Mouse (Mus musculus) embryonic fibroblast, embryonic 13.5 days (primary cell): ENCODE measurements at regions not wholly inside any gene's neighbourhood (a gene's known extent, or its start where the extent isn't known, plus 50 kb on each side); places are given as distances from the start of the nearest gene placed in this dataset.

Source experiments
- H3K27ac ChIP-seq: 2 replicates; pipeline ENCODE4 v1.5.1; 2012; ENCODE audit warnings: low read length, control low read depth, inconsistent platforms; ENCODE audit not compliant: insufficient read depth
- H3K4me1 ChIP-seq: 2 replicates; pipeline ENCODE4 v1.6.1; 2011; ENCODE audit warnings: low read length; ENCODE audit not compliant: control insufficient read depth, insufficient read depth
- H3K4me3 ChIP-seq: 2 replicates; pipeline ENCODE4 v1.5.1; 2011; ENCODE audit warnings: mild to moderate bottlenecking, control low read depth, low read length; ENCODE audit not compliant: insufficient read depth
- CTCF ChIP-seq: IDR thresholded peaks from 2 replicates; pipeline ENCODE4 v1.5.1; 2011; ENCODE audit warnings: mild to moderate bottlenecking, control low read depth, low read length, moderate library complexity, borderline replicate concordance; ENCODE audit not compliant: insufficient read depth
- POLR2A ChIP-seq: IDR thresholded peaks from 2 replicates; pipeline ENCODE4 v1.6.1; 2011; ENCODE audit warnings: low read depth, mild to moderate bottlenecking, control low read depth, low read length, moderate library complexity

DNA sequence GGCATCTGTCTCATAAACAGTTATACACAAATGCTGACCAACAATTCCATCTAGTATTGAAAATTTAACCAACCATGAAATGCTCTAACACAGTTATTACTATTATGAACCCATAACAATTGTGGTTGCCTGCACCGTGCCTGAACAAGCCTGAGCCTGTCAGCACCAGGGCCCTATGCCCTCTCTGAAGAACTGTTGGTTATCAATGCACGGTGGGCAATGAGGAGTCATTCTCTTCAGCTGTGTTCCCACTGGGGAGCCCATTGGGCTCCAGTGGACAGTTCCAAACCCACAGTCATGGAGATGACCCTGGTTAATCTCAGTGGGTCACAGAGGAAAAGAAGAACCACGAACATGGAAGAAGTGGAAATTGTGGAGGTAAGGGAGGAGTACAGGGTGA is 126.5 kb upstream of the Nr5a2 start:
- Histone ChIP-seq H3K4me3 (no peak overlapping the region), H3K27ac (no peak overlapping the region), H3K4me1 (no peaks in the 10 kb centered on the region)
- TF ChIP-seq POLR2A (no peak), CTCF (no peak)

DNA sequence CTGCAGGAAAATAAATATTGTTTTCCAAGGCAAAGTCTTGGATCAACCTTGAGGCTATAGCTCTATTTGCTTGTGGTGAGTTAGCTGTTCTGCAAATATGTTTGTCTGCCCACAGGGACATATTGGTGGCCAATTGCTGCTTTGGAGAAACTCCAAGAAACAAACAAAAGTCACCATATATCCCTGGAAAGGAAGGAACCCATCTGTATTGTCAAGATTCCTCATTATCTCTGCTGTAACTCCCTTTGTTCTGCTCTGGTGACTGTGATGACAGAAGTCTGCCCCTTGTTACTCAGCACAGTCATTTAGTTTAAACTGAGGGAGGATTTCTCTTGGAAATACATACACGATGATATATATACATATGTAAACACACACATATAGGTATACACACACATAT is 123.3 kb upstream of the Nr5a2 start:
- TF ChIP-seq POLR2A (no peak), CTCF (no peak)
- H3K27ac ChIP-seq: no peak overlapping the region

DNA sequence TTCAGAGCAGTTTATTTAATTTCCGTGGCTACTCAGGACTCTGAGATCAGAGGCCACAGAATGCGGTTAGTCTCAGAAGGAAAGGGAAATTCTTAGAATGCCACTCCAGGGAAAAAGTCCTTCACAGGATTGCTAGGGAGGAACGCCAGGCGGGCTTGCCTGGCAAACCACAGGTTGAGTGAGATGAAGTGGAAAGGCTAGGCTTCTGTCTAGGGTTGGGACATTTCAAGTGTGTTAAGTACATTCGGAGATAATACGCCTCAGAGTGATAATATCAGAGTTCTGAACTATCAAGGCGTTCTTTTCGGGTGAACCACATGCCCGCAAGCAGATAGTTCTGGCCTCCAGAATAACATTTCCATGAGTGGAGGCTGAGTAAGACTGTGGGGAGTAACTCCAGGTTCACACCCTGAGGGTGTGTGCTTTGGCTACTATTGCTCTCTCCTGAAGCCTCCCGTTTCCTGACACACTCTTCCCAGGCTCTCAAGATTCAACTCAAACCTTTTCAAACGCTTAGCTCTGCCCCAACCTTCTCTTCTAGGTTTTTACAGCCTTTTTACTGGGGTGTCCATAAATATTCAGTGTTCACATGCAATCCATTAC is 119.3 kb upstream of the Nr5a2 start:
- TF ChIP-seq CTCF (no peak), POLR2A (no peak)
- Histone ChIP-seq H3K27ac (0 out of 2 replicates have a peak overlapping the region, but pooled peaks have one; percentile 4), H3K4me3 (no peak overlapping the region), H3K4me1 (peaks cover 2% of the 10 kb centered on the region; the same call in 1 of the 2 replicates)

More for the DNA sequence above, 123.3 kb upstream of the Nr5a2 start:
- H3K4me1 ChIP-seq: peaks cover 2% of the 10 kb centered on the region; the same call in 1 of the 2 replicates
- H3K4me3 ChIP-seq: no peak overlapping the region

DNA sequence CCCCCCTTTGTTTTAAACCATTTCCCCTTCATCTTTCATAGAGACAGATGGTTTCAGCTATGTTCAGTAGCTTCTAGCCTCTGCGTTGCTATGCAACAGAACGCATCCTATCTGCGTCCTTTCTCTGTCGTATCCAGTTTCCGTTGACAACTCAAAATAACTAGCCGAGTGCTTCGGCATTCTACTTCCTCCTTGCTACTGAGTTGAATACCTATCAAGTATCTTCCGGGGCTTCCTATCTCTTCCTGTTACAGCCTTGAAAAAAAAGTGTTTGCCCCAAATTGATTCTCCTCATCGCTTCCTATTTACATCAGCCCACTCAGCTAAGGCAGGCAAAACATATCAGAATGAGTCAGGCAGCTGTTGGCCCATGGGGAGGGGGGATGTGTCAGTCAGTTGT is 114.5 kb upstream of the Nr5a2 start:
- no peak overlapping the region for H3K27ac ChIP-seq
- peaks cover 2% of the 10 kb centered on the region; the same call in 1 of the 2 replicates for H3K4me1 ChIP-seq
- TF ChIP-seq POLR2A (no peak), CTCF (no peak)
- no peak overlapping the region for H3K4me3 ChIP-seq

DNA sequence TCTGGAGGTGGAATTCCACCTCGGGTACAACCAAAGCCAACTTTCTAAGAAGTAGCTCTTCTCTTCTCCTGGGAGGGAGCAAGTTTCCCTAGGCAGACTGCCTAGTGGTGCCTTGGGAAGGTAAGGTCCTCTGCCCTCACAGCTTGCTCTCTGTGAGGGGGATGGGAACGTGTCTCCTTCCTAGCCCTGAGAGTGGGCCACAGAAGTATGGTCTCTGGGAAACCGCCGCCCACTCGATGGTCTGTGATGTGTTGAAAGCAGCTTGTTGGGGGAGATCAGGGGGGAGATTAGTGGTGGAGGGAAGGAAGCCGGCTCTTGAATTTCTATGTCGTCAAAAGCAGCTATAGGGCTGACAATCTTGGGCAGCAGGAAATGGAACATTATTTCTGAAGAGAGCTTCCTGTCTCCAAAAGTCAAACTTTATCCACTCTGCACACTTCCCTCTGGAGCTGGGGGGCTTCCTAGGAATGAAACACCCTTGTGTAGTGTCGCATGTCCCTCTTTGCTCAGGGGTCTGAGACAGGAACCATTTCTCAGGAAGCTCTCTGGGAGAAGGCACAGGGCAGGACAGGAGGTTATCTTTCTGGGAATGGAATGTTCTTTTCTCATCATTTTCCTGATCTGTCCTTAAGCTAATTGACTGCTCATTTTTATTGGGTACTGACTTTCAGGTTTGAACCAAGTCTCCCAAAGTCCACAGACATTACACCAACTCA is 113.8 kb upstream of the Nr5a2 start:
- H3K4me3 ChIP-seq: no peak overlapping the region
- TF ChIP-seq POLR2A: no peak
- TF ChIP-seq CTCF: no peak
- H3K27ac ChIP-seq: no peak overlapping the region
- H3K4me1 ChIP-seq: peaks cover 1% of the 10 kb centered on the region; the same call in 1 of the 2 replicates

DNA sequence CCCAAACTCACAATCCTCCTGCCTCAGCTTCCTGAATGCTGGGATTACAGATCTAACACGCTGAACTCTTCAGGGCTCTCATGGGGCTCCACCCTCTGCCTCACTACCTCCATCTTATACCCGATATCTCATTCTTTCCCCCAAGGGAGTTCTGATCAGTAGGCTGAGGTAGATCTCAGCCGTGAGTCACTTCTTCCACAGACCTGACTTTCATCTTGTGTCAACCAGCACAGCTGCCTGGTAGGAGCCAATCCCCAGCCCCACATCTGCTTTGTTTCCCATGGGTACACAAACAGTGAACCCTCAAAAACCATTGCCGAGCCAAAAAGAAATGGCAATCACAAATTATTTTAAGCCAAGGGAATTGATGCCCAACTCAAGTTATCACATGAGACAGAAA is 100.7 kb upstream of the Nr5a2 start:
- Histone ChIP-seq H3K4me1 (no peaks in the 10 kb centered on the region), H3K4me3 (no peak overlapping the region), H3K27ac (no peak overlapping the region)
- no peak for TF ChIP-seq POLR2A
- TF ChIP-seq CTCF: no peak

DNA sequence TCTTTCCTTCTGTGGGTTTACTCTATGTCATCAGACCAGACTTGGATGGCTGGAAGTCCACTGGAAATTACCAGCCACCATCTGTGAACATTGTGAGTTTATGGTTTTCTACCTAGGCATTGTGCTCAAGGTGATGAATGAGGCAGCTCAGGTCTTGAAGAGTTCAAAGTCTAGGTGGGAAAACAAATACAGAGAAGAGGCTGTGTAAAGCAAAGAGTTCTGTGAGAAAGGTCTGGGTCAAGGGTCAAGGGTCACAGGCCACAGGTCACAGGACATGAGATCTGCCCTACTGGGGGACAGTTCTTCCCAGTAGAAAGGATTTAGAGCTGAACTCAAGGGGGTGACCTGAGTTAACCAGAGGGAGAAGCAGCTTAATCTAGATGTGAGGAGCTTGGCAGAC is 92.9 kb upstream of the Nr5a2 start:
- Histone ChIP-seq H3K4me3 (no peak overlapping the region), H3K27ac (no peak overlapping the region), H3K4me1 (no peaks in the 10 kb centered on the region)
- TF ChIP-seq CTCF: no peak
- TF ChIP-seq POLR2A: no peak

DNA sequence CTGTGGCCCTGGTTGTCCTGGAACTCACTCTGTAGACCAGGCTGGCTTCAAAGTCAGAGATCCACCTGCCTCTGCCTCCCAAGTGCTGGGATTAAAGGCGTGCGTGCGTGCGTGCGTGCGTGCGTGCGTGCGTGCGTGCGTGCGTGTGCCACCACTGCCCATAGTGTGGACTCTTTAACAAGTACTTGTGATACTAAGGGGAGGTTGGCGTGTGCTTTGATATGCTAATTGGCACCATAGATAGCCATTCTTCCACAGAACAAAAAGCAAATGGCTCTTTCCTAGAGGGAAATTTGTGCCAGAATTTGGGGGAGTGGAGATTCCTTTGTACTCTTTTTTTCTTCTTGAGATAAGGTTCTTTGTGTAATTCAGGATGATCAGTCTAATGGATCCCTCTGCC is 91.3 kb upstream of the Nr5a2 start:
- TF ChIP-seq CTCF: no peak
- TF ChIP-seq POLR2A: no peak
- no peak overlapping the region for H3K4me3 ChIP-seq
- H3K4me1 ChIP-seq: no peaks in the 10 kb centered on the region
- no peak overlapping the region for H3K27ac ChIP-seq

DNA sequence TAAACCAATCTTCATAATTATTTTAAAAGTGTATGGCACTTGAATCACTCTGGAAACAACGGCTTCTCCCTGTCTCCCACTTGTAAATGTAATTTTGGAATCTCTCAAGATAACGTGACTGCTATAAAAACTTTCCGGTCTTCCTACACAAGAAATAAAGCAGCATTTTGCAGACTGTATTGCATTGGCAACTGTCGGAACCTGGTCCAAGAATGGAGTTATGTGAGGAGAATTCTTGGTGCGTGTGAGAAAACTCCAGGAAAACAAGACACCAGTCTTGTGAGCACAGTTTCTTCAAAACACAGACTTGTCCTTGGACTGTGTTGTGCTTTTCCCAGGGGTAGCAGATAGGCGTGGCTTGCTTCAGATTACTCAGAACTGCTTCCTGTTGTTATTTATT is 83.8 kb upstream of the Nr5a2 start:
- H3K4me1 ChIP-seq: no peaks in the 10 kb centered on the region
- no peak overlapping the region for H3K27ac ChIP-seq
- H3K4me3 ChIP-seq: no peak overlapping the region
- TF ChIP-seq CTCF (no peak), POLR2A (no peak)

DNA sequence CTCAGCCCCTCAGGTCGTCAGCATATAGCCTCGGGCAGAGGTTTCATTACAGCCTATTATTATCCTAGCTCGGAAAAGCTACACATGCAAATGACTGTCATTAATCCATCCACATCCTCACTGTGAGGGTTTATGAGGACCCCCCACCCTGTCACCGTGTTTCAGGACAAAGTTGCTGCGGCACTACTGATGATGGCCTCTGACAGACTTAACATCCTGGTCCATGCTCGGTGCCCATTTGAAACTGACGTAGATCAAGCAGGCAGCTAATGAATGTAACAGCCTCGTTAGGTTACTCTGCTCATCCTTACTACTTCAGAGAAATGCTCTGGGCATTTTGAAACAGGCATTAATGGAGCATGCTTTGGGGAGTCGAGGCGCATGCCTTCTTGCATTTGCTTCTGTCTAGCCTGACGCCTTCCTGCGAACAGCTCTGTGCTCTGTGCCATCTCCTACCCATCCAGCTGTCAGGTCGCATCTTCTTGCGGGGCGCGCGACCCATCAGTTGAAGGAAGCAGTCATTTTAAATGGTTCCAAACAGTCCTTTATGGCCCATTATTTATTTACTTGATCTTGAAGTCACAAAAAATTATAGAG is 82.3 kb upstream of the Nr5a2 start:
- Histone ChIP-seq H3K27ac (no peak overlapping the region), H3K4me3 (no peak overlapping the region), H3K4me1 (no peaks in the 10 kb centered on the region)
- no peak for TF ChIP-seq CTCF
- TF ChIP-seq POLR2A: no peak

DNA sequence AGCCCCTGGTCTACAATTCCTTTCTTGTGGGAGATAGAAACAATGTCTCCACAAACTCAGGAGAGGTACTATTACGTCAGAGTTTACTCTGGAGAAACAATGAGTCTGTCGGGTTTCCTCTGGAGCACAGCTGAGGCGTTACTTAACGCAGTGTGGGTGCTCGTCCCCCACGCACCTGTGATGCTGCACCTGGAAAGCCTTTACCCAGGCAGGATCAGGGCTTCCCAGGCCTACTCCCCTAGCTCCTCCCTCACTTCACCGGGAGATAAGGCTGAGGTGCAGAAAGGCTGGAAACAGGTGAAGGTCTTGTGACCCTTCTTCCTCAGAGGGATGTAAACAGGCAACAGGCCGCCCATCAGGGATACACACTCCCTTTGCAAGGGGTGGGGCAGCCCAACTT is 80.7 kb upstream of the Nr5a2 start:
- no peak overlapping the region for H3K27ac ChIP-seq
- H3K4me1 ChIP-seq: no peaks in the 10 kb centered on the region
- TF ChIP-seq CTCF (no peak), POLR2A (no peak)
- H3K4me3 ChIP-seq: no peak overlapping the region
